Mouse (Mus musculus) limb, embryonic 11.5 days (tissue): ENCODE measurements around the gene Tmem117. TPM values are rescaled to one million over a fixed set of nuclear protein-coding genes. Genes with fewer than 3 reads are reported as not detected.

Experiments used
- ATAC-seq: fragments of 200-750 bp; cut with Nextera tagmentation; 2 replicates; pipeline ENCODE4 v1.8.0; 2017; ENCODE audit warnings: low read depth; ENCODE audit not compliant: insufficient number of reproducible peaks, low FRiP score, low TSS enrichment
- DNase-seq: peaks from one replicate; pipeline ENCODE4 v3.0.0-alpha.2; 2015; ENCODE audit warnings: low spot score
- H3K27ac ChIP-seq: fragments of 300-500 bp; sonication (generic); replicated peaks from 2 replicates; pipeline ENCODE4 v1.5.1; 2014; ENCODE audit warnings: low read depth, mild to moderate bottlenecking, low read length
- H3K27me3 ChIP-seq: fragments of 300-500 bp; sonication (generic); 2 replicates; pipeline ENCODE4 v1.6.1; 2014; ENCODE audit warnings: mild to moderate bottlenecking, low read length, mixed read lengths; ENCODE audit not compliant: control insufficient read depth, insufficient read depth
- H3K36me3 ChIP-seq: fragments of 300-500 bp; sonication (generic); 2 replicates; pipeline ENCODE4 v1.6.1; 2014; ENCODE audit warnings: mild to moderate bottlenecking, low read length, moderate library complexity, mixed read lengths; ENCODE audit not compliant: control insufficient read depth, insufficient read depth
- H3K4me1 ChIP-seq: fragments of 300-500 bp; sonication (generic); 2 replicates; pipeline ENCODE4 v1.6.1; 2014; ENCODE audit warnings: low read length, mixed read lengths; ENCODE audit not compliant: control insufficient read depth, insufficient read depth
- H3K4me2 ChIP-seq: fragments of 300-500 bp; sonication (generic); 2 replicates; pipeline ENCODE4 v1.6.1; 2014; ENCODE audit warnings: low read depth, mild to moderate bottlenecking, moderate library complexity; ENCODE audit not compliant: severe bottlenecking
- H3K4me3 ChIP-seq: fragments of 300-500 bp; sonication (generic); 2 replicates; pipeline ENCODE4 v1.5.1; 2014; ENCODE audit warnings: low read depth, low read length
- H3K9ac ChIP-seq: fragments of 300-500 bp; sonication (generic); 2 replicates; pipeline ENCODE4 v1.6.1; 2014; ENCODE audit warnings: mild to moderate bottlenecking, low read length
- H3K9me3 ChIP-seq: fragments of 300-500 bp; sonication (generic); 2 replicates; pipeline ENCODE4 v1.6.1; 2016; ENCODE audit warnings: low read length; ENCODE audit not compliant: control insufficient read depth
- WGBS: fragments of 180-500 bp; shearing (Covaris S2); extraction: QIAGEN DNeasy Blood & Tissue Kit; methylation state at CpG from one replicate; pipeline ENCODE4 v1.1.7; 2014; 5-methylcytosine and 5-hydroxymethylcytosine counted together
- polyA plus RNA-seq: library from polyadenylated mRNA; unstranded; fragments of >200 nt; fragmentation: Nextera tagmentation; extraction: Ambion mirVana; gene quantifications from 2 replicates; pipeline ENCODE4 v1.2.1, GENCODE M21; 2014

Tmem117 gene
- polyA plus RNA-seq, 1 experiment from 2014 or later: 1.7 TPM

- Histone ChIP-seq H3K4me3 (no peak overlapping the region), H3K9me3 (no peaks in the 10 kb centered on the region), H3K27me3 (no peaks in the 10 kb centered on the region), H3K9ac (no peak overlapping the region), H3K4me2 (no peak overlapping the region), H3K27ac (no peak overlapping the region), H3K36me3 (no peaks in the 10 kb centered on the region), H3K4me1 (0 out of 2 replicates have a peak, but pooled peaks cover 5% of the 10 kb centered on the region)
- DNase-seq (no peak), ATAC-seq (no peak)
Measured at GRCm38 (mm10) chr15:95101522-95101921, 472.5 kb downstream of the Tmem117 start.

GRCm38 (mm10) chr15:95107246-95107809 lies 478.3 kb downstream of the Tmem117 start:
- WGBS: 63% methylated on average over 8 of the region's 8 CpGs
- DNase-seq (no peak), ATAC-seq (no peak)
- no peaks in the 10 kb centered on the region for H3K4me1 ChIP-seq
- H3K9ac ChIP-seq: no peak overlapping the region
- H3K4me2 ChIP-seq: no peak overlapping the region
- H3K27ac ChIP-seq: no peak overlapping the region
- H3K9me3 ChIP-seq: no peaks in the 10 kb centered on the region
- no peaks in the 10 kb centered on the region for H3K27me3 ChIP-seq
- no peak overlapping the region for H3K4me3 ChIP-seq
- no peaks in the 10 kb centered on the region for H3K36me3 ChIP-seq

GRCm38 (mm10) chr15:95108626-95109025 lies 479.6 kb downstream of the Tmem117 start:
- H3K4me1 ChIP-seq: no peaks in the 10 kb centered on the region
- no peak overlapping the region for H3K9ac ChIP-seq
- WGBS: 82% methylated on average over 4 of the region's 4 CpGs
- H3K4me2 ChIP-seq: no peak overlapping the region
- H3K27ac ChIP-seq: no peak overlapping the region
- H3K36me3 ChIP-seq: no peaks in the 10 kb centered on the region
- no peaks in the 10 kb centered on the region for H3K27me3 ChIP-seq
- ATAC-seq (no peak), DNase-seq (no peak)
- no peaks in the 10 kb centered on the region for H3K9me3 ChIP-seq
- no peak overlapping the region for H3K4me3 ChIP-seq

GRCm38 (mm10) chr15:95131401-95131800 lies 502.4 kb downstream of the Tmem117 start:
- H3K27me3 ChIP-seq: no peaks in the 10 kb centered on the region
- no peak overlapping the region for H3K9ac ChIP-seq
- ATAC-seq (no peak), DNase-seq (no peak)
- H3K4me3 ChIP-seq: no peak overlapping the region
- H3K36me3 ChIP-seq: no peaks in the 10 kb centered on the region
- H3K9me3 ChIP-seq: no peaks in the 10 kb centered on the region
- no peaks in the 10 kb centered on the region for H3K4me1 ChIP-seq
- 77% methylated on average over 4 of the region's 4 CpGs for WGBS
- H3K27ac ChIP-seq: no peak overlapping the region
- no peak overlapping the region for H3K4me2 ChIP-seq

GRCm38 (mm10) chr15:95135926-95136609 lies 507.0 kb downstream of the Tmem117 start:
- no peak overlapping the region for H3K4me2 ChIP-seq
- H3K9me3 ChIP-seq: no peaks in the 10 kb centered on the region
- H3K36me3 ChIP-seq: no peaks in the 10 kb centered on the region
- H3K4me3 ChIP-seq: no peak overlapping the region
- ATAC-seq (peak; percentile 57; the same call in 1 of the 2 replicates), DNase-seq (no peak)
- no peak overlapping the region for H3K9ac ChIP-seq
- no peaks in the 10 kb centered on the region for H3K27me3 ChIP-seq
- 92% methylated on average over 17 of the region's 17 CpGs for WGBS
- H3K27ac ChIP-seq: no peak overlapping the region
- no peaks in the 10 kb centered on the region for H3K4me1 ChIP-seq

- H3K9me3 ChIP-seq: no peaks in the 10 kb centered on the region
- H3K4me2 ChIP-seq: no peak overlapping the region
- WGBS: 80% methylated on average over 10 of the region's 10 CpGs
- H3K36me3 ChIP-seq: no peaks in the 10 kb centered on the region
- no peaks in the 10 kb centered on the region for H3K27me3 ChIP-seq
- H3K4me1 ChIP-seq: no peaks in the 10 kb centered on the region
- no peak overlapping the region for H3K4me3 ChIP-seq
- no peak for ATAC-seq
- no peak for DNase-seq
- H3K27ac ChIP-seq: no peak overlapping the region
- H3K9ac ChIP-seq: no peak overlapping the region
Measured at GRCm38 (mm10) chr15:95137018-95137810, 508.2 kb downstream of the Tmem117 start.

- Histone ChIP-seq H3K36me3 (no peaks in the 10 kb centered on the region), H3K4me1 (no peaks in the 10 kb centered on the region), H3K9me3 (no peaks in the 10 kb centered on the region), H3K4me2 (no peak overlapping the region), H3K27me3 (no peaks in the 10 kb centered on the region), H3K9ac (no peak overlapping the region), H3K27ac (no peak overlapping the region), H3K4me3 (no peak overlapping the region)
- 82% methylated on average over 12 of the region's 12 CpGs for WGBS
- no peak for ATAC-seq
- DNase-seq: no peak
Measured at GRCm38 (mm10) chr15:95138709-95139409, 509.8 kb downstream of the Tmem117 start.

GRCm38 (mm10) chr15:95144131-95144530 lies 515.1 kb downstream of the Tmem117 start:
- H3K9ac ChIP-seq: no peak overlapping the region
- no peaks in the 10 kb centered on the region for H3K36me3 ChIP-seq
- no peak overlapping the region for H3K4me2 ChIP-seq
- no peaks in the 10 kb centered on the region for H3K9me3 ChIP-seq
- 60% methylated on average over 2 of the region's 2 CpGs for WGBS
- no peak for DNase-seq
- H3K27ac ChIP-seq: no peak overlapping the region
- H3K27me3 ChIP-seq: no peaks in the 10 kb centered on the region
- no peak for ATAC-seq
- H3K4me1 ChIP-seq: no peaks in the 10 kb centered on the region
- H3K4me3 ChIP-seq: no peak overlapping the region
